Mouse (Mus musculus) brain, embryonic 14.5 days (tissue): Measurements from ENCODE around the gene Dgkd.

Experiments
- CTCF ChIP-seq: fragments of 200-500 bp; IDR thresholded peaks from 2 replicates; pipeline ENCODE4 v1.5.1; 2012; ENCODE audit warnings: inconsistent platforms, mild to moderate bottlenecking, moderate library complexity, borderline replicate concordance; ENCODE audit not compliant: insufficient read depth, insufficient read length; ENCODE audit errors: extremely low read depth
- POLR2A ChIP-seq: fragments of 200-500 bp; IDR thresholded peaks from 2 replicates; pipeline ENCODE4 v1.6.1; 2012; ENCODE audit warnings: mild to moderate bottlenecking, inconsistent platforms, borderline replicate concordance; ENCODE audit not compliant: poor library complexity, insufficient read depth, insufficient read length, severe bottlenecking; ENCODE audit errors: extremely low read depth

- TF ChIP-seq CTCF, result peak; percentile 40; the same call in 1 of the 2 replicates
- TF ChIP-seq POLR2A, result no peak
Observed at GRCm38 (mm10) chr1:87922666-87923065, 69.6 kb downstream of the Dgkd start.
